Mouse (Mus musculus) embryo, embryonic 10 days (tissue): ENCODE results near the gene Cisd3.

Experiments
- DNase-seq: peaks from one replicate; pipeline ENCODE4 v3.0.0-alpha.2; 2015; ENCODE audit warnings: low spot score

Gene Cisd3

DNA sequence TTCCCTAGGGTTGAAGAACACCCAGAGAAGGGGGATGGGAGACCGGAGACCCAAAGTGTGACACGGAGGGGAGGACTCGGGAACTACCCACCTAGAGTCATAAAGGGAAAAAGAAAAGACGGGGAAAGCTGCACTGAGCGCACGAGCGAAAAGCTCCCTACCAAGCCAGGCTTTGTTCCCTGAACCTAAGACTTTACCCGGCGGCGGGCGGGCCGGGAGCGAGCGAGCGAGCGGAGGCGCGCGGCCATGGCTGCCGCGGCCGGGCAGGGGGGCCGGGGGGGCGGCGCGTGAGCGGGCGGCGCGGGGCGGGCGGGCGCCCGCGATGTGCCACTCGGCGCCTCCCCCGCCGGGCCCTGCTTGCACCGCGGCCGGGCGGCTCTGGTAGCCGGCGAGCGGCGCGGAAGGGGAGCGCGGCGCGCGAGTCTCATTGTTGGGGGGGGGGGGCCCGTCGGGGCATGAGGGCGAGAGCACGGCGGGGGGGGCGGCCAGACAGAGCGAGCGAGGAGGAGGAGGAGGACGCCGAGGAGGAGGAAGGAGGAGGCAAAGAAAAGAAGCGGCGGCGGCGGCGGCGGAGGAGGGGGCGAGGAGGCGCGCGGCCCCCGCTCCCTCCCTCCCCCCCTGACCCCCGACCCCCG, 22.6 kb upstream of the Cisd3 start, which contains the start of gene Mllt6:
TSS of gene Mllt6 (plus strand) at position 522 of the 635 bp plus-strand sequence.
- peak; percentile 87 for DNase-seq

DNA sequence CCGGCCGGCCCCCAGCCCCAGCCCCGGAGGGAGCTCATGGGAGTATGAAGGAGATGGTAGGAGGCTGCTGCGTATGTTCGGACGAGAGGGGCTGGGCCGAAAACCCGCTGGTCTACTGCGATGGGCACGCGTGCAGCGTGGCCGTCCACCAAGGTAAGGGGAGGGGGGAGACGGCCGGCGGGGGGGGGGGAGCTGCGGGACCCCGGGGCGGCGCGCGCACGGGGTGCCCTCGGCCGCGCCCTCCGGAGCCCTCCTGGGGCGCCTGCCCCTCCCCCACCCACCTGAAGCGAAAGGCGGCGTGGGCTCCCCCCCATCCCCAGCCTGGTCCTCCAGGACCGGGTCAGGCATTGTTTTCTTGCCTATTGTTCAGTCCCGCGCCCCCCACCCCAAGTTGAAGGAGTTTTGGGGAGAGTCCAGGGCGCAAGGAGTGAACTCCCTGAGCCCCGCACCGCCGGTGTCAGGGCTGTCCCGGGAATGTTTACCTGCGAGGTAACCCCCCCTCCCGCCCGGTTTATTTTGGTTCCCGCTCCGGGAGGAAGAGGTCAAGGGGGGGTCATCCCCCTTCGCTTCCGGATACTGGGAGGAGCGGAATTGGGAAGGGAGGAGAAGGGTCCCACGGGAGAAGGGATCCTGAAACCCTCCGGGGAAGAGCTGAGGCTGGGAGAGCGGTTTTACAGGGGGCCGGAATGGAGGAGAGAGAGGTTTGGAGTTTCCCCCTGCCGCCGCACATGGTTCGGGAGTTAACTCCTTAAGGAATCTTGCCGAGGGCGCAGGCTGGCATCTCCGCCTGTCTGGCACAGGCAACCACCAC, 21.9 kb upstream of the Cisd3 start:
- DNase-seq = peak; percentile 65

DNA sequence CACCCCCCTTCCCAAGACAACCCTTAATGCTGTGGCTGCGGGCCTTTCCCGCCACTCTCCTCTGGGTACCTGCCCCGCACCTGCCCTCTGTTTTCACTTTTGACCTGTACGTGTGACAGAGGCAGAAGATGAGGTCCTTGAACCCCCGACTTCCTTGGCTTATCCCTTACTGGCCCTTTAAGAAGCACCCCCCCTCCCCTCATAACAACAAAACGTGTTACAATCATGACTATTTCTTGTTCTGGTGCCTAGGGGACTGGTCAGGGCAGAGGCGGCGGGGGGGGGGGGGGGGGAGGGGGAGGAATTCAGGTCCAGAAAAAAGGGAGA, 21.3 kb upstream of the Cisd3 start:
- DNase-seq = no peak

DNA sequence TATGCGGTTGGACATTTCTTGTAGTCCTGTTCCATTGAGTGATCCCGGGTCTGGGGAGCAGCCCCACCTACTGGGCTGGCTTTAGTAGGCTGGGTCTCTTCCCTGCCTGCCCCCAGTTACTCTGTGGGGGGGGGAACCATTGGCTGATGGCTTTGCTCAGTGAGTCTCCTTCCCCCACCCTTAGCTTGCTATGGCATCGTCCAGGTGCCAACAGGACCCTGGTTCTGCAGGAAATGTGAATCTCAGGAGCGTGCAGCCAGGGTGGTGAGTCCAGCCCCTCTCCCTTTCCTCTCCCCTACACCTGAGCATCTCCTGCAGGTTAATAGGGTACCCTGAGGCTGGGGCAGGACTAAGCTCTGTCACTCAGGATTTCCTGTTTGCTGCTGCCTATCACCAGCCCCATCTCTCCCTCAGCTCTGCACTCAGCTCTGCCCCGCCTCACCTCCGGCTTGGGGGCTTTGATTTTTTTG, 20.8 kb upstream of the Cisd3 start:
- DNase-seq = no peak

DNA sequence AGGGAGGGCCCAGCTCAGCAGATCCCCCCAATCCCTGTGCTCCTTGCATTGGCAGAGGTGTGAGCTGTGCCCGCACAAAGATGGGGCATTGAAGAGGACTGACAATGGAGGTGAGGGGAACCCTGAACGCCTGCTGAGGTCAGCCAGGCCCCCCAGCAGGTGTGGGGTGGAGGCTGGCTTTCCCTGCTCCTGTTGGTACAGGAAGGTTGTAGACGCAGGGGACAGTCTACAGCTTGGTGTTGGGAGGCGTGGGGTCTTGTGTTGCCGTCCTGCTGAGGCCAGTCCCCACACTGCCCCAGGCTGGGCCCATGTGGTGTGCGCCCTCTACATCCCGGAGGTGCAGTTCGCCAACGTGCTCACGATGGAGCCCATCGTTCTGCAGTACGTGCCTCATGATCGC, 20.2 kb upstream of the Cisd3 start:
- DNase-seq = no peak

DNA sequence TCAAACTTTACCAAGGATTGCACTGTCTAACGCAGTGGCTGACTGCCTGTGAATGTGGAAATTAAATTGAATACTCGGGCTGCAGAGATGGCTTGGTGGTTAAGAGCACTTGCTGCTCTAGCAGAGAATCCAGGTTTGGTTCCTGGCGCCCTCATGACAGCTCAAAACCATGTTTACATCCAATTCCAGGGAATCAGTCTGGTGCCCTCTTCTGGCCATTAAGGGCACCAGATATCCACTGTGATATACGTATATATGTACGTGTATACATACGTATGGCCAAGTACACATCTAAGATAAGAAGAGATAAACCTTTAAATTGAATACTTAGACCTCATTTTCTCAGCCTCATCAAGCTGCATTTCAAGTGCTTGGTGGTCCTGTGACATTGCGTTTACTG, 19.4 kb upstream of the Cisd3 start:
- DNase-seq = no peak

DNA sequence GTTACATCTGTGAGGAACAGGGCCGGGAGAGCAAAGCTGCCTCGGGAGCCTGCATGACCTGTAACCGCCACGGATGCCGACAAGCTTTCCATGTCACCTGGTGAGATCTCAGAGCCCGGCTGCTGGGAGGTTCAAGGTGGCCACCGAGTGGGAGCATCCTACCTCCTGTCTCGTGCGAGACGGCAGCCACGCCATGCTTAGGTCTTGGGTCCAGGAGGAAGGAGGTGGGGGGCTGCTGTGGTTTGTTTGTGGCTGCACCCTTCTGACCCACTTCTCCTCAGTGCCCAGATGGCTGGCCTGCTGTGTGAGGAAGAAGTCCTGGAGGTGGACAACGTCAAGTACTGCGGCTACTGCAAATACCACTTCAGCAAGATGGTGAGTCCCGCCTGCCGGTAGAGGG, 18.8 kb upstream of the Cisd3 start:
- DNase-seq = no peak

DNA sequence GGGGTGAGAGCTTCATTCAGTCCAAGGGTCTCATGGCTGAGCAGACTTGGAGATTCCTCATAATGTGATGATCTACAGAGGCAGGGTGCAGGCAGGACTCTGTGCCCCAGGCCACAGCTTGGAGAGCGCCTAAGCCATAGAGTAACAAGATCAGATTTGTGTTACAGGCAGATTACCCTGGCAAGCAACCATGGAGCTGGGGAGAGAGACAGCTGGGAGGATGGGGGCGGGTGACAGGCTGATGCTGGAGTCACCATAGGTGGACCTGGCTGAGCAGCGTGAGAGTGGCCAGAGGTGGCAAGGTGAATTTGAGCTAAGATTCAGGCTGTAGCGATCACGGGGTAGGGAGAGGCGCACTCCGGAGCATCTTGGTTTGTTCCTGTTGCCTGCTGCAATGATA, 17.5 kb upstream of the Cisd3 start:
- no peak for DNase-seq

DNA sequence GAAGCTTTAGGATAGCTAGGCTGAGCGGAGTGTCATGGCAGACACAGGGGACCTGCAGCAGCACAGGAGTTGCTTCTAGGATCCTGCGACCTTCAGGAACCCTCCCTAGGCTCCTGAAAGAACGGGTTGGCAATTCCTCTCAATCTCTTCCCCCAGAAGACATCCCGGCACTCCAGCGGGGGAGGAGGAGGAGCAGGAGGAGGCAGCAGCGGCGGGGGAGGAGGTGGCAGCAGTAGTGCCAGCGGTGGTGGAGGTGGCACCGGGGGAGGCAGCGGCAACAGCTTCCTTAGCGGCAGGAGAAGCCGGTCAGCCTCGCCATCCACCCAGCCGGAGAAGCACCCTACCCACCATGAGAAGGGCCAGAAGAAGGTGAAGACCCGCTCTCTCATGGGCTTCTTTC, 16.4 kb upstream of the Cisd3 start:
- DNase-seq = no peak

DNA sequence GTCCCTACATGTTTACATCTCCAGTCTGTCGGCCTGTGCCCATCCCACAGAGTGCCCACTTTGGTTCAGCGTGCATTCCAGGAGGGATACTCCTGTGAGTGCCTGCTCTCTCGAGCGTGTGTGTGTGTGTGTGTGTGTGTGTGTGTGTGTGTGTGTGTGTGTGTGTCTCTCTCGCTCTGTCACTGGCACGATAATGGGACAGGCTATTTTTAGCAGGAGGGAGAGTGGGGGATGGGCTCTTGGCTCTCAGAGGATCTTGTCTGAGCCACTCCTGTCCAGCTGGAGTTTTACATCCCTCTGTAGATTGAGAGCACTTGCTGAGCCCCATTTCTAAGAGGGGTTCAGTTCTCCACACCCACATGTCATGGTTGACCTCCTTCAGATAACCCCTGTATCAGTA, 15.8 kb upstream of the Cisd3 start:
- no peak for DNase-seq

DNA sequence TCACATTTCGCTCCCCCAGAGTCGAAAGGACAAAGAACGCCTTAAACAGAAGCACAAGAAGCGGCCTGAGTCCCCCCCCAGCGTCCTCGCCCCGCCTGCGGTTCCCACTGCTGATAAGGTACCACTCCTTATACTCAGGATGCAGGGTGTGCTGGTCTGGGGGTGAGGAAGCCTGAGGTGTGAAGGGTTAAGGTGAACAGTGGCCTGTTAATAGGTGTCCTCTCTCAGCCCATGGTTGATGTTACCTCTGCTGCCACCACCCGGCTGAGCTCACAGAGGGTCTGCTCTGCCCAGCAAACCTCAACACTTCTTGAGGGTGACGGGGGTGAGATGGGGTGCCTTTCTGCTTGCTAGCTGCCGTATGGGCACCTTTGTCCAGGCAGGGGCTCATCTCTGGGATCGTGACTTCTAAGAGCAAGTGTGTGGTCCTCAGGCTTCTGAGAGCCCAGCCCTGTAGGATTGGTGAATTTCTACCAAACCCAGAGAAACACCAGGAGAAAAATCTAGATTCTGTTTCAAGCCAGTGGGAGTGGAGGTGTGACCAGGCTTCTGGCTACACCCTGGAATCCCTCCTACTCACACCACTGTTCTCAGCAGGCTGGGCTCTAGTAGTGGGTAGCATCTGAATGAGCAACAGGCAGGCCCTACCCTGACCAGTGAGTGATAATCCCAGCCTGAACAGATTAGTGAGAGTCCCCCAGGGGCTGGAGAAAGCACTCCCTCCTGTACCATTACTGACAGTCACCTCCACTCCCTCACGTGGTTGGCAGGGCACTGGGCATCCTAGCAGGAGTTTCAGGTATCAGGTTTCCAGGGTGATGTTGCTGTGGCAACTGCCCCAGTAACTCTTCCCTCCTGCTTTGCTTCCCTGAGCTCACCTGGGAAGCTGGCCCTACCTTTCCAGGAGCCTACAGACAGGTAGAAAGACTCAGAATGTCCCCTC, 15.1 kb upstream of the Cisd3 start:
- no peak for DNase-seq

DNA sequence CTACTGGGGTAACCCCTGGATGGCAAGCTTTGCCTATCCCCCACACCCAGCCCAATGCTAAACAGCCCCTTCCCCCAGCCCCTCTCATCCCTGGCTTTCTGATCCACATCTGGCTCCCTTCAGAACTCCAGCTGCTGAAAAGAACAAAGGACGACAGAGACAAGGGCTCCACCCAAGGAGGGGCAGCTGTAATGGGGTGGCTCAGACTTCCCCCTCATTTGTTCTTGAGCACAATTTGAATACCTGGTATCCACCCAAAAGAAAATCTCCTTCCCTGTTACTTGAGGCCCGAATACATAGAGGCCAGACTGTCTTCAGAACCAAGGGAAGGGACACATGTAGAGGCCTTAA, 14.5 kb upstream of the Cisd3 start:
- DNase-seq = no peak

DNA sequence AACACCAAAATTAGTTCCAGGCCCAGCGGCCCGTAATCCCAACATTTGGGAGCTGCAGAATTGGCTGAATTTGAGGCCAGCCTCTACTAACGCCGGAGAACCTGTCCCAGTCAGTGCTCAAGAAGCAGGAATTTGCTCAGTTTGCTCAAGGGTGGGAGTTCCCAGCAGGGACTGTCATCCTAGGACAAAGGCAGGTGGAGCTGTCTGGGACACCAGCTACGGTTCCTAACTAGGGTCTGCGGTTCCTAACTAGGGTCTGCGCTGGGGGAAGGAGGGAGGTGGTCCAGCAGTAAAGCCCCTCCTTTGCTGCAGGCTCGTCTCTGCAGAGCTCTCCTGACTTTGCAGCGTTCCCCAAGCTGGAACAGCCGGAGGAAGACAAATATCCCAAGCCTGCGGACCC, 12.5 kb upstream of the Cisd3 start:
- no peak for DNase-seq

DNA sequence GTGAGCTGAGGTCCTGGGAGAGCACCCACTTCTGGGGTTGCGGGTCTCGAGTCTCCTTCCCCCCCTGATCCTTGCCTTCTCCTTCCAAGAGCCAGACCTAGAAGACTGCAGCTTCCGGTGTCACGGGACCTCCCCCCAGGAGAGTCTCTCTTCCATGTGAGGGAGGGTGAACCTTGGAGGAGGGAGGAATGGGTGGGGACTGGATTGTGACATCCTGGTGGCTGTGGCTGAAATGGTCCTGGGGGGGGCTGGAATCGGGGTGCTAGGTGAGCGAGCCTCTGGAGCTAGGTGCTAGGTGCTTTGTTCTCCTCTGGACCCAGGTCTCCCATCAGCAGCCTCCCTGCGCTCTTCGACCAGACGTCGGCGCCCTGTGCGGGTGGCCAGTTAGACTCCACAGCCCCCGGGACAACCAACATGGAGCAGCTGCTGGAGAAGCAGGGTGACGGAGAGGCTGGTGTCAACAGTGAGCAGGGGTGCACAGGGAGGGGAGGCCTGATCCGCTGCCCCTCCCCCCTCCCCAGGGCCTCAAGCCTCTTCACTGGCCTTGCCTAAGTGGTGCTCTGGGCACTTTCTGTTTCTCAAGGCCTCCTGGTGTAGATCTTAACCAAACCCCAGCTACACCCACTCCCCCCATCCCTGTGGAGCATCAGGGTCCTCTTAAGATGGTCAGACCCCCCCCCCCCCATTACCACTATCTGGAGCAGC, 9.4 kb upstream of the Cisd3 start:
- no peak for DNase-seq

DNA sequence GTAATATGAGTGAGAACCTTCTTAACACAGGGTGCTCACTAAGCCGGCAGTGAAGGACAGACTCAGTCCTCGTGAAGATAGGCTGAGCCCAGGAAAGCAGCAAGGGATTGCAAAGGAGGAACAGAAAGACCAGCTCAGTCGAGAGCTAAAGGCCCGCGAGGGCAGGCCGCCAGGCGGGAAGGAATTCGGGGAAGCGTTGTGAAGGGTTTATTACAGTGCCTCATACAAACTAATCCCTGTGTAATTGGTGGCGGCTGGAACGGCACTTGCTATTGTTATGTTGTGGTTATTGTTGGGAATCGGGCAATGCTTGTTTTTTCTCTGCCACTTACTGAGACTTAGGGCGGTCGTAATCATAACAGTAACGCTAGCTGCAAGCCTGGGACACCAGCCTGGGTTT, 8.2 kb upstream of the Cisd3 start:
- no peak for DNase-seq

DNA sequence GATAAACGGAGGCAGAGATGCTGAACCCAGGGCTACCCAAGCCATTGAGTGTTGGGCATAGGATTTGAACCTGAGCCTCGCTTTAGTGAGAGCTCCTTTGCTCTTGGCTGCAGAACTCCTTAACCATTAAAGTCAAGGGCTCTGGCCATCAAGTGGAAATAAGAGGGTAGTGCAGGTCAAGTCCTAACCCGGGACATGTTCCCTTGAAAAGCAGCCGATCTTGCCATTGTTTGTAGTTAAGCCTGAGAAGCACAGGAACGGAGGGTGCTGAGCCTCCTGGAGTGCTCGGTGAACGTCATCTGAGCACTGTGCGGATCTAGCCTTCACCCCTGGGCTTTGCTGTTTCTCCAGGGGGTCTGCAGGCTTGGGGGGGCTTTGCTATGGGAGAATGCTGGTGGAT, 7.8 kb upstream of the Cisd3 start:
- peak; percentile 63 for DNase-seq

DNA sequence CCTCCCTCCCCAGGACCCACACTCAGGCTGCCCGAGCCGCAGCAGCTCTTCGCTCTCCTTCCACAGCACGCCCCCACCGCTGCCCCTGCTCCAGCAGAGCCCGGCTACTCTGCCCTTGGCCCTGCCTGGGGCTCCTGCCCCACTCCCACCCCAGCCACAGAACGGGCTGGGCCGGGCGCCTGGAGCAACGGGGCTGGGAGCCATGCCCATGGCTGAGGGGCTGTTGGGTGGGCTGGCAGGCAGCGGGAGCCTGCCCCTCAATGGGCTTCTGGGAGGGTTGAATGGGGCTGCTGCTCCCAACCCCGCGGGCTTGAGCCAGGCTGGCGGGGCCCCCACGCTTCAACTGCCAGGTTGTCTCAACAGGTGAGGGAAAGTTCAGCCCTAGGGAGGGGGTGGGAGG, 7.3 kb upstream of the Cisd3 start:
- DNase-seq = no peak

DNA sequence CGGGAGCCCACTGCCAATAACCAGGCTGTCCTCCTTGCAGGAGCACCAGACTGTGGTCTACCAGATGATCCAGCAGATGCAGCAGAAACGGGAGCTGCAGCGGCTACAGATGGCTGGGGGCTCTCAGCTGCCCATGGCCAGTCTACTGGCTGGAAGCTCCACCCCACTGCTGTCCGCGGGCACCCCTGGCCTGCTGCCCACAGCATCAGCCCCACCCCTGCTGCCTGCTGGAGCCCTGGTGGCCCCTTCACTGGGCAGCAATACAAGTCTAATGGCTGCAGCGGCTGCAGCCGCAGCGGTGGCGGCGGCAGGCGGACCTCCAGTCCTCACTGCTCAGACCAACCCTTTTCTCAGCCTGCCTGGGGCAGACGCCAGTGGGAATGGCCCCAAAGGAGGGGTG, 5.2 kb upstream of the Cisd3 start:
- DNase-seq = no peak

DNA sequence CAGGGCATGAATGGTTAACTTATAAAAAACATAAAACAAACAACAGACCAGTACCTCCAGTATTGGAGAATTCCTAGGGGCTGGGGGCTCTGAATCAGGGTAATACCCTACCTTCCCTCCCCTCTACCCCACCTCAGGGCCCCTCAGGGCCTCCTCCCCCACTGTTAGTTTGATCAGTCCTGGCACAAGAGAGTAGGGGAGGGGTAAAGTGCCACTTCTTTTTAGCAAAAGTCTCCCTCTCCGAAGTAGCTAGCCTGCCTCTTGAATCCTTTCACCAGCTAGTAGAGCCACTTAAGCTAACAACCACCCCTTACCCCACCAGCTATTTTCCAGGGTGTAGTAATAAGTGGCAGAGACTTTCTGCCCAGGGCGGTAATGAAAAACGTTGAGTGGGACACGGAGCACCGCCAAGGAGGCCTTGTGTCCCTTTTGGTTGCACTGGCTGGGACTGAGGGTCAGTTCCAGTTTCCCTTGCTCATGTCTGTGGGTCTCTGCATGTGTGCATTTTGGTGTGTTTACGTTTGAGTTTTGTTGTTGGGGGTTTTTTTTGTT, 3.0 kb upstream of the Cisd3 start:
- DNase-seq = no peak

DNA sequence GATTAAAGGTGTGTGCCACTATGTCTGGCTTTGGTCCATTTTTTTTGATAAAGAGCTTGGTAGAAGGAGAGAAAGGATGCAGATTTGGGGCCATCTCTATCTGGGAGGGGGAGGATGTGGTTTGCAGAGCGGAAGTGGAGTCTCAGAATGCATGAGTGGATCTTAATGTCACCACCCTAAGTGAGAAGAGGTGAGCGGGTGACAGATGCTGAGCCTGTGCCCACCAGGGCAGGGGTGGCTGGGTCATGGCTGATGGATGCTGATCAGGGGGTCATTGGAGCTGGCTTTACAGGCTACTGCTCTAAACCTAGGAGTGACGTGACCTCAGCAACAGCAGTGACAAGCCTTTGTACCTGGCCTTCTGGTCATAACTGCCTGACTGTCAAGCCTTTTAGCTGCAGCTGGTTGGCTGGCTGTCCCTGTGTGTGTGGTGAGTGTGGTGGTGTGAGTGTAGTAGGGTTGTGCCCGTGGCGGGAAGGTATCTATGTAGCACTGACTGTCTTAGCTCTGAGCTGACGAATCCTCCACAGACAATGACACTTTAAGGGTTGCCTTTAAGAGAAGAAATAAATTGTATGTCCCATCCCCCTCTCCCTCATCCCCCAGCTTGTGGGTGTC, 1.5 kb upstream of the Cisd3 start:
- no peak for DNase-seq

DNA sequence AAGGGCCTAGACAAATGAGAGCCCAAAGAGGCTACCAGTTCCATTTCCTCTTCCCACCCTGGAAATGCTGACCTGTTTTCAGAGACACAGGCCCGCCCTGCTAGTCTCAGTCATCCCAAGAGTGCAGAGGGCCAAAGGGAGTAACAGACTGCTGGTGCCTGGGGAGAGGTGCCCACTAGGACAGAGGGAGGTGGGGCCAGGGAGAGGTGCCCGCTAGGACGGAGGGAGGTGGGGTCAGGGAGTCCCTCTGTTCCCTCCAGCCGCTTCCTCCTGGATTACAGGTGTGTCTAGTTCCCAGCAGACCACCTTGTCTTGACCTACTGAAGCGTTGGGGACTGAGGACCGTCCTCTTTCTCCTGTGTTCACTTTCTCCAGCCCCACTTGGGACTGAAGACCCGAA, 860 bp upstream of the Cisd3 start:
- DNase-seq = no peak
